Mouse (Mus musculus): Measurements from ENCODE around the gene Aacs. TPM values are rescaled to one million over a fixed set of nuclear protein-coding genes. Genes with fewer than 3 reads are reported as not detected.
"Not testable (repeated sequence)": the region's sequence is repeated elsewhere in the genome, so short reads cannot be mapped to it uniquely, and the experiment has no call there.

Aacs gene
- 1 to 10 TPM; 2.8 to 3.3 TPM for total RNA-seq (2021)
- long read RNA-seq, experiment 1, partial matches to known transcripts: 0 of 6 reads
- long read RNA-seq, experiment 1, other reads (novel, unspliced or antisense): 4 of 6 reads
- long read RNA-seq, experiment 2, partial matches to known transcripts: 1 of 6 reads
- long read RNA-seq, experiment 2, other reads (novel, unspliced or antisense): 3 of 6 reads

DNA sequence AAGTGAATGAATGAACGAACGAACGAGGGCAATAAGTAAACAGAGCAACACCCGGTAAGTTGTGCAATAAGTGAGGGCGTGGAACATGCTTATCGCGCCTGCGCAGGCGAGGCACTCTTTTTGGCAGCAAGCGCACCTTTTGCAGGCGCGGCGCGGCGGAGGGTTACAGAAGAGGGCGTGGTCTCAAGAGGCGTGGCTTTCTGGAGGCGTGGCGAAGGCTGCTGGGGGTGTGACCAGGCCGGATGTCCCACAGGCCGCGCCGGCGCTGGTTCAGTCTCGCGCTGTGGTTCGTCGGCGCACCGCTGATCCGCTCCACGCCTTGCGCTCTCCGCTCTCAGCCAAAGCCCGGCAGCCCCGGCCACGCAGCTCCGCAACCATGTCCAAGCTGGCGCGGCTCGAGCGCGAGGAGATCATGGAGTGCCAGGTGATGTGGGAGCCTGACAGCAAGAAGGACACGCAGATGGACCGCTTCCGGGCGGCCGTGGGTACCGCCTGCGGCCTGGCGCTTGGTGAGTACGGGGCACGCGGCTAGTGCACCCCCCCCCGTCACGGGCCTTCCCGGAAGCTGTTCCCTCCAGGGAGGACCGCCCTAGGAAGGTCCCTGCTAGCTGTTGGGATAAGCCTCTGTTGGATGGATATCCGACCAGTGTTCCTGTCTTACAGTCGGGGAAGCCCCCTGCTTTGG is at the start of gene Aacs:
Gene Aacs, plus strand, starts transcription at position 214 of the 685 bp plus-strand sequence.
- no peak for TF ChIP-seq CTCF (IDR thresholded peaks at IDR 0.05)
- intact Hi-C loops (cut with DNase I): loop anchor here (1.0 to 5.0 kb wide), 2 partner anchors 10 to 63 kb away; no protein-coding TSS in a partner anchor
- Histone ChIP-seq H3K4me3 (peak within 1 kb of the TSS; percentile 94), H3K27ac (peak within 1 kb of the TSS; percentile 87)
- DNase-seq: peak; percentile 98

DNA sequence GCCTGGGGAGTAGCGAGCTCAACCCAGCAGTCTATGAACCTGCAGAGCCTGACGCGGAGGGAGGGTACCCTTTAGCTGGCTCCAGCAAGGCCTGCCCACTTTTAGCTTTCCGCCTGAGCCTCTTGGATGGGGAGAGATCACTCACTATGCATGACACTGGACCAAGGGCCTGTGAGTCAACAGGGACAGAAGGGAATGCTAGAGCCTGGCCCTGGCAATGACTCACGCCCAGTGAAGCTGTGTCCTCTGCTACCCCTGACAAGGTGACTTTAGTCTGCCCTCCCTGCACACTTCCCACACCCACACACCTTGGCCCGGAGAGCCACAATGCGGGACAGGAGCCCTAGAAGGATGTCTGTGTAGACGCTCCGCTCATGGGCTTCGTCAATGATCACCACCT is 49.3 kb upstream of the Aacs start:
- Histone ChIP-seq H3K4me3 (no peak overlapping the region), H3K27ac (no peak overlapping the region)
- TF ChIP-seq CTCF (IDR thresholded peaks at IDR 0.05): no peak
- intact Hi-C loops (cut with DNase I): no loop called here
- DNase-seq: no peak

DNA sequence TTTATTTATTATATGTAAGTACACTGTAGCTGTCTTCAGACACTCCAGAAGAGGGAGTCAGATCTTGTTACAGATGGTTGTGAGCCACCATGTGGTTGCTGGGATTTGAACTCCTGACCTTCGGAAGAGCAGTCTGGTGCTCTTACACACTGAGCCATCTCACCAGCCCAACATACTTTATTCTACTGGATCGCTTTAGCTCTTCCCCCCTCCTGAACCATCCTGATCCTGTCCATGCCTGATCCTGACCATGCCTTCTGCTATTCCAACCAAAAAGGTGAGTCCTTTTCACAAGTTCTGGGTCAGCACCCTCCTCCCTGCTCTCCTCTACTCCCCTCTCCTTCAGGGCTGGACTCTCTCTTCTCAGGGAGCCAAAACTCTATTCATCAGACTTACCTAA is 43.3 kb upstream of the Aacs start:
- DNase-seq; H3K4me3 ChIP-seq; intact Hi-C loops (cut with DNase I); H3K27ac ChIP-seq: not testable (repeated sequence)

DNA sequence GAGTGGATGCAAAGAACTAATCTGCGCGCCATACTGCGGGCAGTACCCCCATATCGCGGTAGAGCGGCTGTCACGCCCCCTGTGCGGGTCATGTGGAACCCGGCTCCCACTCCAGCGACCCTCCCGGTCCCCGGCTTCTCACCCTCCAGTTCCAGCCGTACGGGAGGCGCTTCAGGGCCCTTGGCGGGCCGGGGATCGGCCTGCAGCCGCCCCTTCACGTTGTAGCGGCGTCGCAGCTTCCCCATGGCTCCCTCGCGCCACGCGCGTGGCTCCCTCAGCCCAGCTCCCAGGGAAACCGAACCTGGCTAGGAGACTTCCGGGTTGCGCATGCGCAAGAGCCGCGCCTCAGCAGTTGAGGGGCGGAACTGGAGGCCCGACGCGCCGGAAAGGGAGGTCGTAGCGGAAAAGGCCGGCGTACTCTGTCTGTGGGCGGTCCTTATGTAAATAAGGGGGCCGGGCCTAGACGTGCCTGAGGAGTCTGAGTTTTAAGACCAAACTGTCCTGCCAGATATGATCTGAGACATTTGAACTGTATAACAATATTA is 41.7 kb upstream of the Aacs start, which contains the start of gene Dhx37:
Gene Dhx37, minus strand, starts transcription at position 329 of the 545 bp plus-strand sequence.
- no peak for TF ChIP-seq CTCF (IDR thresholded peaks at IDR 0.05)
- peak within 1 kb of the TSS; percentile 93 for H3K27ac ChIP-seq

DNA sequence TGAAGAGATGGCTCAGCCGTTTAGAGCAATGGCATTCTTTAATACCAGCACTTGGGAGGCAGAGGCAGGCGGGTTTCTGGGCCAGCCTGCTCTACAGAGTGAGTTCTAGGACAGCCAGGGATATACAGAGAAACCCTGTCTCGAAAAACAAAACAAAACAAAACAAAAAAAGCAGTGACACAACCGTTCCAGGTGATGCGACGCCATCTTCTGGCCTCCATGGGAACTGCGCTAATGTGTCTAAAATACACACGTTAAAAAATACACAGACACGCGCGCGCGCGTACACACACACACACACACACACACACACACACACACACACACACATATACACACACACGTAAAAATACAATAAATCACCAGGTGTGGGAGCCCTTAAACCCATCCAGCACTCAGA is 41.3 kb upstream of the Aacs start:
- peak; percentile 32 for TF ChIP-seq CTCF (IDR thresholded peaks at IDR 0.05)
- H3K4me3 ChIP-seq: peak overlapping the region; percentile 95
- intact Hi-C loops (cut with DNase I); DNase-seq: not testable (repeated sequence)
- peak overlapping the region; percentile 64 for H3K27ac ChIP-seq

More for the DNA sequence above, 41.7 kb upstream of the Aacs start, which contains the start of gene Dhx37:
- H3K4me3 ChIP-seq: peak within 1 kb of the TSS; percentile 95
- intact Hi-C loops (cut with DNase I): no loop called here
- DNase-seq: peak; percentile 97

DNA sequence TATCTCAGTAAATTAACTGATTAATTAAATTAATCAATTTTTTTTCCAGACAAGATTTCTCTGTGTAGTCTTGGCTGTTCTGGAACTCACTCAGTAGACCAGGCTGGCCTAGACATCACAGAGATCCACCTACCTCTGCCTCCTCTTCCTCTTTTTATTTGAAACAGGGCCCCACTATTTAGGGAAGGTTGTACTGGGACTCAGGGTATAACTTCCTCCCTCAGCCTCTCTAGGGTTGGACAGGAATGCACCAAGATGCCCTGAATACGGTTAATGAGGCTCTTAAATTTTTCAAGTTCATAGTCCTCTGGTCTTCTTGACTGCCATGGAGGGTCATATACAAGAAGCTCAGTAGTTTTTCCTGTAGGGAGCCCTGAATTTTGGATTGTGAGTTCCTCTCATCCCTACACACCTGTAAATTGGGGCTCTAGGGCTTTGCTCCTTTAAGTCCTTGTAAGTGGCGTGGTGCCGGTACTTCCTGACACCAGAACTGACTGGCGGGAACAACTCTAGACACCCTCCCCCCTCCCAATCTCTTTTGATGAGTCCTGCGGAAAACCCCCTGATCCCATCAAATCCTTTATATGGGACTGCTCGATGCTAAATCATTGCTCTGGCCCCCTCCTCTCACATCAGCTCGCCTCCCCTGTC is 34.9 kb upstream of the Aacs start:
- Histone ChIP-seq H3K27ac (peak overlapping the region; percentile 84), H3K4me3 (peak overlapping the region; percentile 94)
- TF ChIP-seq CTCF (IDR thresholded peaks at IDR 0.05): no peak
- DNase-seq: no peak
- intact Hi-C loops (cut with DNase I): no loop called here

DNA sequence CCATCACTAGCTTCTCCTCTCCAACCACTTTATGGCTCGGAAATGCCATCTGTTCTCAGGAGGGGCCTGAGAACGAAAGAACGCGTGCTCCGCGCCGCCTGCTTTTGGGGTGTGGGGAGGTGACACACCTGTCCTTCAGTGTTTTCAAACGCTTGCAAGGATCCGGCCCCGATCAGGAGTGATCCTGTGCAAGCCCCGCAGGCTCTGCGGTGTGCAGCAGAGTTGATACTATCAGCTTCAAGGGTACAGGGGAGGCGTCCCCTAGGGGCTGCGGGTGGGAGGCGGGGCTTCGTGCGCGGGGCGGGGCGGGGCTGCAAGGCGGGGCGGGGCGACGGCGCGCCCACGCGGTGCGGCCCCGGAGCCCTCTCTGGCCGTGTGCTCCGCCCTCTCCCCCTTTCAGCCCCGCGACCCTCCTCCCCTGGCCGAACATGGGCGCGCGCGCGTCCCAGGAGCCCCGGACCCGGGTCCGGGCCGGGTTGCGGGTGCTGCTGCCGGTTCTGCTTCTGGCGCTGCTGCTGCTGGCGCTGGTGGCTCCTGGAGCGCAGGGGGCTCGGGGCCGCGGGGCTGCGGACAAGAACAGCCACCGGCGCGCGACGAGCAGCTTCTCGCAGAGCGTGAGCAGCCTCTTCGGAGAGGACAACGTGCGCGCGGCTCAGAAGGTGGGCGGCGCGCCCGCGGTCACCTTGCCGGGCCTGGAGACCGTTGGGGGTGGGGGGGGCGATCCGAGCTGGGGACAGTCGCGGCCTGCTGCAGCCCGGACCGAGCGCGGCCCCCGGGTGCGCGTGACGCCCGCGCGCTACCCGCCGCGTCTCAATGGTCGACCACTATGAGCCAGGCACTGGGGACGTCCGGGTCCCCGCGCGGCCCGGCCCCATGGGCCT is 34.1 kb upstream of the Aacs start, which contains the start of gene Bri3bp:
Gene Bri3bp, plus strand, starts transcription at position 335 of the 881 bp plus-strand sequence.
- H3K4me3 ChIP-seq: peak within 1 kb of the TSS; percentile 94
- H3K27ac ChIP-seq: peak within 1 kb of the TSS; percentile 84
- DNase-seq: peak; percentile 63
- no peak for TF ChIP-seq CTCF (IDR thresholded peaks at IDR 0.05)
- intact Hi-C loops (cut with DNase I): no loop called here

DNA sequence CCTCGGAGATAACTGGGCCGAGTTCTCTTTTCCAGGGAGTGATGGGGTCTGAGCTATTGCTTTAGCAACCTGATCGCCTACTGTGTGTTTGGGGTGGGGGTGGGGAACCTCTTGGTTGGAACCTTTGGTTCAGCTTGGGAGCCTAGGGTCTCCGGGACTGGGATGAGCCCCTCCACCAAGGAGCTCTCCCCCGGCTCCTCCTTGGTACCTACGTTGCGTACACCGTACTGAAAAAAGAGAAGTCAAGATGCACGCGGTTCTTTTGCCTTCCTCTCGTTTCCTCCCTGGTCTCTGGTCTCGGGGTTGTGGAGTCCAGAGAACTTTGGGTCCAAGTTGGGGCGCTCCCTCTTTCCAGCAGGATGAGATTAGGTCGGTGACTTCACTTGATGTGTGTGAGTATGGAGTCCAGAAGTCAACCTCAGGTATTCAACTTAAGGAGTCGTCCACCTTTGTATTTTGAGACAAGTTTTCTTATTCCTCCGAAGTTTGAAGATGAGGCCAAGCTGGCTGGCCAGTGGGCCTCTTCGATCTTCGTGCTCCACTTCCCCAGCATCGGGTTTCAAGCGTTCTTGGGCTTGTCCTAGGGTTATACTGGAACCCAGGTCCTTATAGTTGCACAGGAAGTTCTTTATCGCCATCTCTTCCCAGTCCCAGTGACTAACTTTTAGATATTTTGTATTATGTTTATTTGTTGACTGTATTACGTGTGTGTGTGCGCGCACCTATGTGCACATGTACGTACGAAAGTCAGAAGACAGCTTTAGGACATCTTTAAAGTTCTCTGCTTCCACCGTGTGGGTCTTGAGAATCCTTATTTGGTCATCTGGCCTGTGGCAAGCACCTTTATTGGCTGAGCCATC is 33.2 kb upstream of the Aacs start:
- TF ChIP-seq CTCF (IDR thresholded peaks at IDR 0.05): no peak
- intact Hi-C loops (cut with DNase I): no loop called here
- no peak for DNase-seq
- Histone ChIP-seq H3K4me3 (peak overlapping the region; percentile 94), H3K27ac (peak overlapping the region; percentile 84)

DNA sequence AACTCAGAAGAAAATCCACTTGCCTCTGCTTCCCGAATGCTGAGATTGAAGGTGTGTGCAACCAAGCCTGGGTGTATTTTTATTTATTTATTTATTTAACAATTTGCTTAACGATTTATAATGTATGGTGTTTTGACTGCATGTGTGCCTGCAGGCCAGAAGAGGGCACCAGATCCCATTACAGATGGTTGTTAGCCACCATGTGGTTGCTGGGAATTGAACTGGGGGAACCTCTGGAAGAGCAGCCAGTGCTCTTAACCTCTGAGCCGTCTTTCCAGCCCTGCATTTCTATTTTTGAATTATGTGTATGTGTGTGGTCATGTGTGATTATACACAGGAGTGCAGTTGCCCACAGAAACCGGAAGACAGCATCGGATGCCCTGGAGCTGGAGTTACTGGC is 32.3 kb upstream of the Aacs start:
- Histone ChIP-seq H3K4me3 (no peak overlapping the region), H3K27ac (no peak overlapping the region)
- no peak for DNase-seq
- intact Hi-C loops (cut with DNase I): no loop called here
- peak; percentile 40 for TF ChIP-seq CTCF (IDR thresholded peaks at IDR 0.05)

DNA sequence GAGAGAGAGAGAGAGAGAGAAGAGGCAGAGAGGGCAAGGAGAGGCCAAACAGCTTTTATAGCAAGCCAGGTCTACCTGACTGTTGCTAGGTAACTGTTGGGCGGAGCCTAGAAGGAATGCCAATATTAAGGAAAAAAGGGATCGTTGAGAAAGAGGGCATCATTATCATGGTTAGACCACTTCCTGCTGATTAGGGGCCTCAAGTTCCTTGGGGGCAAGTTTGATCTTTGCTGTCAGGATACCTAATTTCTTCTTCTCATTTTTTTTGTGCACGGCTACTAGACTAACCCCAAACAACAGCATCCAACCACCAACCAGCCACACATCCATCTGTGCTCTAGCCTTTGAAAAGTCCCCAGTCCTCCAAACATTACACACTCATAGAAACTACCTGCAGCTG is 31.7 kb upstream of the Aacs start:
- H3K4me3 ChIP-seq: no peak overlapping the region
- DNase-seq: no peak
- no peak overlapping the region for H3K27ac ChIP-seq
- no peak for TF ChIP-seq CTCF (IDR thresholded peaks at IDR 0.05)
- intact Hi-C loops (cut with DNase I): no loop called here

DNA sequence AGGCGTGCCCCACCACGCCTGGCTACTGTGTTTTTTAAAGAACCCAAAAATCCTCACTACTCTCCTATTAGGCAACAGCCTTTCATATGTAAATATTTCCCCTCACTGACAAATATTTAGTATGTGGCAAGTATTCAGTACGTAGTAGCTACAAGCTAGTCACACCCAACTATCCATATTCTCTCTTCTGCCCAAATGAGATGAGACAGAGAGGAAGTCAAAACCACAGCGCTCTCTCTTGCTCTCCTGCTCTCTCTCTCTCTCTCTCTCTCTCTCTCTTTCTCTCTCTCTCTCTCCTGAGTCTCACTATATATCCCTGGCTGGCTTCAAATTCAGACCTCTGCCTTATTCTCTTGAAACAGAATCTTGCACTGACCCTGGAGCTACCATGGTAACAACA is 31.1 kb upstream of the Aacs start:
- intact Hi-C loops (cut with DNase I): no loop called here
- no peak overlapping the region for H3K4me3 ChIP-seq
- no peak overlapping the region for H3K27ac ChIP-seq
- TF ChIP-seq CTCF (IDR thresholded peaks at IDR 0.05): no peak
- no peak for DNase-seq

All from gastrocnemius, adult 2 months (tissue).